Mouse (Mus musculus) urinary bladder, postnatal 4 days (tissue): ENCODE results near the gene Krt75.
"Not testable (repeated sequence)": the region's sequence is repeated elsewhere in the genome, so short reads cannot be mapped to it uniquely, and the experiment has no call there.

ENCODE experiments used
- DNase-seq, 2 experiments: peaks; one replicate each; pipeline ENCODE4 v3.0.0; 2021 to 2022; ENCODE audit warnings: low spot score in 2 of 2

The Krt75 gene

DNA sequence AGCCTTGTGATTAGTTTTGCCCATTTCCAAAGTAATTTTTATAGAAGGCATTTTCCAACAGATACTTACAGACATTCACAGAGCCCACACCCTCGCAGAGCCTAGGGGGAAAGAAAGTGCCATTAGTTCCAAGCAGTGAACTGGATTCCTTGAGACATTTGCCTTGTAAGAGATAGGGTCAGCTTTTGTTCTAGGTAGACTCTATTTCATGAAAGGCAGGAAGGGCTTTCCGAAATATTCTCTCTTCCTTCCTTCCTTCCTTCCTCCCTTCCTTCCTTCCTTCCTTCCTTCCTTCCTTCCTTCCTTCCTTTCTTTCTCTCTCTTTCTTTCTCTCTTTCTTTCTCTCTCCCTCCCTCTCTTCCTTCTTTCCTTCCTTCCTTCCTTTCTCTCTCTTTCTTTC is 56.5 kb downstream of the Krt75 start, which contains the start of gene Gm49425:
Gene Gm49425, minus strand, starts transcription at position 101 of the 400 bp plus-strand sequence.
- not testable (repeated sequence) for DNase-seq
